ENCODE assay signal across 8 mouse cellular contexts in genomic region chr6:30735728-30736371, GRCm38 (mm10). TPM values are rescaled to one million over a fixed set of nuclear protein-coding genes. Genes with fewer than 3 reads are reported as not detected.
A peak's percentile ranks its signal among the peaks of the same experiment; 100 is the strongest.
DNase-seq lines count a peak whose midpoint lies in the region; ATAC-seq lines count a peak whose summit lies in the region.
"Had no signal": no experiment of that assay in that cellular context is flagged by ENCODE, and none has a peak within 500 bp of the region (broad histone marks: within the 10 kb centered on the region; RNA-seq: fewer than 3 reads in every experiment).

No protein-coding gene starts in this region.

- WGBS in midbrain, embryonic 10.5 days, result 47% methylated on average over 15 of the region's 15 CpGs

- no peak for ATAC-seq in monocyte, adult 5-6 weeks (replicated peaks; ENCODE audit: insufficient number of reproducible peaks, low FRiP score, low TSS enrichment, poor library complexity, severe bottlenecking)

- DNase-seq in R1 (ENCODE audit: low read depth, low spot score), result peak; percentile 38
- peak; percentile 39 to 43 for DNase-seq in heart, postnatal 10 days
- peak; percentile 57 for DNase-seq in midbrain, embryonic 10.5 days (ENCODE audit: low spot score)
- no peak for DNase-seq in thymus, postnatal 10 days (ENCODE audit: low spot score in 2 of 2)
- no peak for DNase-seq in layer of hippocampus, postnatal 14 days (ENCODE audit: low spot score in 2 of 2)

- peaks cover 61% of the 10 kb centered on the region for H3K9me3 ChIP-seq in midbrain, embryonic 10.5 days (replicated peaks)

- peak overlapping the region; percentile 47 for H3K4me3 ChIP-seq in brown adipose tissue, adult 24 weeks (ENCODE audit: insufficient read depth, low read depth, low read length)
- H3K4me3 ChIP-seq in midbrain, embryonic 10.5 days, result peak overlapping the region; percentile 70

- H3K4me1 ChIP-seq in brown adipose tissue, adult 24 weeks (ENCODE audit: control insufficient read depth, insufficient read depth, insufficient read length, low read length), result no peaks in the 10 kb centered on the region
- H3K4me1 ChIP-seq in midbrain, embryonic 10.5 days, result peaks cover 62% of the 10 kb centered on the region

- intact Hi-C loops in heart, postnatal 10 days (cut with DNase I), result loop anchor here (2.0 kb wide), 1 partner anchor 37 kb away; no protein-coding TSS in a partner anchor

- H3K36me3 ChIP-seq in midbrain, embryonic 10.5 days, result peaks cover 44% of the 10 kb centered on the region

- H3K27ac ChIP-seq in brown adipose tissue, adult 24 weeks (replicated peaks; ENCODE audit: low read depth, low read length), result peak overlapping the region; percentile 34; the same call in 1 of the 2 replicates
- peak overlapping the region; percentile 90 for H3K27ac ChIP-seq in midbrain, embryonic 10.5 days (replicated peaks)
- H3K27ac ChIP-seq: macrophage had no signal

- no peaks in the 10 kb centered on the region for H3K27me3 ChIP-seq in midbrain, embryonic 10.5 days (ENCODE audit: low read depth, poor library complexity, severe bottlenecking)

RNA-seq across cellular contexts. Expression of gene Mest, which starts 12.5 kb away (rescaled TPM):
- polyA plus RNA-seq in brown adipose tissue, adult 24 weeks (2012; ENCODE audit: insufficient read depth, insufficient read length, missing spikeins), result 1.5 and 6.7 TPM in 2 replicates
- total RNA-seq in heart, postnatal 10 days (2021), result 100 to 1,000 TPM; 192 to 215 TPM
- 1,366 and 1,939 TPM in 2 replicates for polyA plus RNA-seq in midbrain, embryonic 10.5 days (2016; fragmentation: Nextera tagmentation; extraction: Ambion mirVana)
- total RNA-seq in layer of hippocampus, postnatal 14 days (2021), result 10 to 100 TPM; 72.8 to 77.3 TPM
- 0.86 to 2.5 TPM in 2 of 3 replicates, not detected in the other for total RNA-seq in monocyte, adult 5-6 weeks (2017)

RNA-seq across cellular contexts. Expression of gene Cep41, which starts 42.3 kb away (rescaled TPM):
- 1.4 and 4.8 TPM in 2 replicates for polyA plus RNA-seq in brown adipose tissue, adult 24 weeks (2012; ENCODE audit: insufficient read depth, insufficient read length, missing spikeins)
- total RNA-seq in heart, postnatal 10 days (2021), result 1 to 10 TPM; 2.3 to 4.1 TPM
- 19.8 and 24.0 TPM in 2 replicates for polyA plus RNA-seq in midbrain, embryonic 10.5 days (2016; fragmentation: Nextera tagmentation; extraction: Ambion mirVana)
- total RNA-seq in layer of hippocampus, postnatal 14 days (2021), result 1 to 10 TPM; 4.9 to 6.7 TPM
- total RNA-seq in monocyte, adult 5-6 weeks (2017), result 1.0 to 10.0 TPM in 2 of 3 replicates, not detected in the other

Comparison
In these comparisons a context has a peak if more than half of its experiments do, and no peak if none do; other contexts are left out.
1. DNase-seq: peak in R1 (single experiment), heart, postnatal 10 days (2 of 2) and midbrain, embryonic 10.5 days (single experiment); none in thymus, postnatal 10 days (0 of 2) and layer of hippocampus, postnatal 14 days (0 of 2).
2. RNA of gene Mest, which starts 12.5 kb away (total RNA-seq): 192 to 215 TPM in heart, postnatal 10 days and 72.8 to 77.3 TPM in layer of hippocampus, postnatal 14 days; 0.86 to 2.5 TPM in monocyte, adult 5-6 weeks; every median in the first group is over 10 times any median in the second.